Mouse (Mus musculus) MEL-GATA-1-ER (cell line): ENCODE data around the gene Irf7.

Source experiments
- DNase-seq: peaks from one replicate; pipeline ENCODE4 v3.0.0-alpha.2; 2012; ENCODE audit warnings: low read depth; ENCODE audit errors: extremely low read depth

Gene Irf7

GRCm38 (mm10) chr7:141265739-141266561 lies at the start of gene Irf7:
Gene Irf7, minus strand, starts transcription at chr7:141266481.
- peak; percentile 40 for DNase-seq

- no peak for DNase-seq
These were observed 49.7 kb upstream of the Irf7 start for GRCm38 (mm10) chr7:141315974-141316373.

GRCm38 (mm10) chr7:141315076-141315475 lies 48.8 kb upstream of the Irf7 start:
- DNase-seq, result no peak

- no peak for DNase-seq
These were observed 48.1 kb upstream of the Irf7 start for GRCm38 (mm10) chr7:141314416-141314815.

- DNase-seq, result no peak
These were observed 38.3 kb upstream of the Irf7 start for GRCm38 (mm10) chr7:141304537-141304936.

- DNase-seq, result no peak
These were observed 36.5 kb upstream of the Irf7 start for GRCm38 (mm10) chr7:141302702-141303268.

GRCm38 (mm10) chr7:141301386-141301785 lies 35.1 kb upstream of the Irf7 start:
- DNase-seq, result no peak

- no peak for DNase-seq
These were observed 32.9 kb upstream of the Irf7 start for GRCm38 (mm10) chr7:141299175-141299574.

GRCm38 (mm10) chr7:141297926-141298650 lies 31.8 kb upstream of the Irf7 start:
- no peak for DNase-seq

- DNase-seq, result no peak
These were observed 28.2 kb upstream of the Irf7 start for GRCm38 (mm10) chr7:141294479-141294878.

GRCm38 (mm10) chr7:141293852-141294471 lies 27.7 kb upstream of the Irf7 start:
- no peak for DNase-seq

GRCm38 (mm10) chr7:141292583-141293388 lies 26.5 kb upstream of the Irf7 start:
- DNase-seq, result no peak

- no peak for DNase-seq
These were observed 25.8 kb upstream of the Irf7 start, which contains the start of gene Drd4 for GRCm38 (mm10) chr7:141291921-141292582. Gene Drd4, plus strand, starts transcription at chr7:141292006.

GRCm38 (mm10) chr7:141288042-141288441 lies 21.8 kb upstream of the Irf7 start:
- DNase-seq, result no peak

- no peak for DNase-seq
These were observed 16.5 kb upstream of the Irf7 start for GRCm38 (mm10) chr7:141282756-141283155.

GRCm38 (mm10) chr7:141281442-141281841 lies 15.2 kb upstream of the Irf7 start:
- no peak for DNase-seq

GRCm38 (mm10) chr7:141278766-141279590 lies 12.7 kb upstream of the Irf7 start, which contains the start of gene Sct:
Gene Sct, minus strand, starts transcription at chr7:141279133.
- DNase-seq, result no peak

GRCm38 (mm10) chr7:141277701-141278678 lies 11.7 kb upstream of the Irf7 start:
- DNase-seq, result no peak
